Mouse (Mus musculus) R1 (cell line): ENCODE measurements at regions not wholly inside any gene's neighbourhood (a gene's known extent, or its start where the extent isn't known, plus 50 kb on each side); places are given as distances from the start of the nearest gene placed in this dataset.
A peak's percentile ranks its signal among the peaks of the same experiment; 100 is the strongest.

Experiments
- DNase-seq: peaks from one replicate; pipeline ENCODE4 v3.0.0-alpha.2; 2018; ENCODE audit warnings: low read depth, low spot score

GRCm38 (mm10) chr13:41694749-41695419 is 89.2 kb downstream of the Tmem170b start:
- DNase-seq: no peak

- no peak for DNase-seq
Measured at GRCm38 (mm10) chr13:41696767-41697445, 91.2 kb downstream of the Tmem170b start.

GRCm38 (mm10) chr13:41701345-41701744 is 95.6 kb downstream of the Tmem170b start:
- no peak for DNase-seq

GRCm38 (mm10) chr13:41701829-41702231 is 96.1 kb downstream of the Tmem170b start:
- DNase-seq: no peak

GRCm38 (mm10) chr13:41703196-41703595 is 97.5 kb downstream of the Tmem170b start:
- DNase-seq: no peak

- DNase-seq: no peak
Measured at GRCm38 (mm10) chr13:41703618-41704017, 97.9 kb downstream of the Tmem170b start.

GRCm38 (mm10) chr13:41704806-41705205 is 99.1 kb downstream of the Tmem170b start:
- DNase-seq: no peak

GRCm38 (mm10) chr13:41705636-41706035 is 99.9 kb downstream of the Tmem170b start:
- DNase-seq: no peak

- DNase-seq: no peak
Measured at GRCm38 (mm10) chr13:41707811-41708210, 102.1 kb downstream of the Tmem170b start.

- DNase-seq: no peak
Measured at GRCm38 (mm10) chr13:41709071-41709470, 103.4 kb downstream of the Tmem170b start.

- peak; percentile 75 for DNase-seq
Measured at GRCm38 (mm10) chr13:41709475-41710227, 103.9 kb downstream of the Tmem170b start.

- no peak for DNase-seq
Measured at GRCm38 (mm10) chr13:41712616-41713015, 106.9 kb downstream of the Tmem170b start.
